Mouse (Mus musculus) megakaryocyte, embryonic 14.5 days (primary cell): ENCODE measurements at regions not wholly inside any gene's neighbourhood (a gene's known extent, or its start where the extent isn't known, plus 50 kb on each side); places are given as distances from the start of the nearest gene placed in this dataset.

Experiments
- FLI1 ChIP-seq: IDR thresholded peaks from 2 replicates; pipeline ENCODE4 v1.6.1; 2012; ENCODE audit warnings: low read length, inconsistent platforms, mixed read lengths
- GATA1 ChIP-seq: IDR thresholded peaks from 3 replicates; pipeline ENCODE4 v1.6.1; 2012; ENCODE audit warnings: mixed read lengths, low read length, inconsistent platforms, borderline replicate concordance

DNA sequence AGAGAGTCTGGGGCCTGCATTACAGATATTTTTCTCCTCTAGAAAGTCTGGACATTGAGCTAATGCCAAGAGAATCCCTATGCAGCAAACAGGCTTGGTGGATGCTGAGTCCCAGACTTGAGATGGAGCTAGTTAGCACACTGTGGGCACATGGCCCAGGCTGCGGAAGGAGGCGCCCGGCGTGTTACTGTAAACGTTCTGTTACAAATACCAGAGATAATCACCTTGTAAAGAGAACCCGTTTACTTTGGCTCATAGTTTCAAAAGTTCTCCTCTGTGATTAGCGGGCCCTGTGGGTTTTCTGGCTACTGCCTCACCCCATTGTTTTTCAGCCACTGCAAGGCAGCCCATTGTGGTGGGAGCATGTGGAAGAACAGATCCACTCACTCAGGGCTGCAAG, 264.6 kb downstream of the Cyp26b1 start:
- no peak for TF ChIP-seq GATA1
- TF ChIP-seq FLI1, result no peak
